Mouse (Mus musculus) gastrocnemius, adult 18-20 months (tissue): ENCODE results near the gene Csde1. TPM values are rescaled to one million over a fixed set of nuclear protein-coding genes. Genes with fewer than 3 reads are reported as not detected.

Experiments
- total RNA-seq, 2 experiments: library from RNA; stranded (reverse); gene quantifications; 2 replicates each; pipeline ENCODE4 v1.2.3; 2021

Gene Csde1
- total RNA-seq, 2 experiments from 2014 or later = 1,048 to 1,145 TPM

Other genes starting within 250 kb of the Csde1 start
- gene Tshb, start 237.7 kb upstream of the Csde1 start, total RNA-seq = not detected
- not detected for gene Sycp1, start 84.3 kb upstream of the Csde1 start, total RNA-seq
- gene Nr1h5, start 56.3 kb upstream of the Csde1 start, total RNA-seq = not detected
- gene Sike1, start 24.7 kb upstream of the Csde1 start, total RNA-seq = 10 to 100 TPM; 33.8 to 34.3 TPM
- 10 to 100 TPM; 39.2 to 42.9 TPM for gene Nras, start 37.9 kb downstream of the Csde1 start, total RNA-seq
- gene Ampd1, start 53.6 kb downstream of the Csde1 start, total RNA-seq = 1,000 to 10,000 TPM; 1,310 to 1,477 TPM
- gene Dennd2c, start 82.2 kb downstream of the Csde1 start, total RNA-seq = 1 to 10 TPM; 2.8 to 3.5 TPM
- 10 to 100 TPM; 43.4 to 46.9 TPM for gene Bcas2, start 151.2 kb downstream of the Csde1 start, total RNA-seq